Mouse (Mus musculus): ENCODE results near the gene Clasp1. TPM values are rescaled to one million over a fixed set of nuclear protein-coding genes. Genes with fewer than 3 reads are reported as not detected.

Gene Clasp1
- polyA plus RNA-seq, 1 experiment, result 55.3 TPM

DNA sequence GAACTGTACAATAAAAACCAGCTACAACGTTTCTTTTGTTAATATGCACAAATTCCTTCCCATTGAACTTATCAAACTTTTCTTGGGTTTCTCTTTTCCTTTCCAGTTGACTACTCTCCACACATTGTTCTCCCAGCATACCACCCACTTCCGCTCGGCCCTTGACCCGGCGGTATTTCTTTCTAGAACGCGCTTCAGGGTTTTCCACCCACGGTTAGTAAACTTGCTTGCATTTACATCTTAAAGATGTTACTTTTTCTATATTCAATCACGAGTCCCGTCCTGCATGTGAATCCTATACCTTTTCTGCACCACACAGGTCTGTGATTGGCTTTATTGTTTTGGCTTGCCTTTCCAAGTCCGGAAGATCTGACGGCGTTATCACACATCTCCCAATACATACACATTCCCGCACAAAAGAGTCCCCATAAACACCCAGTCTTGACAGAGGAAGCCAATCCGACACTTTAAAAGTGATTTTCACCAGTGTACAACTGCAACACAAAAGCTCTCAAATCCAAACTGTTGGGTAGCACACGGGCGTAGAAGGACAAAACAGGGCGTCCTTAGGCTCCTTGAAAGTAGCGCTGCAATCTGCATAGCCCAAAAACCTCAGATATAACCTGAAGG, 616 bp upstream of the Clasp1 start:
- Histone ChIP-seq H3K4me3 (ENCODE audit: insufficient read depth, low read length) (peak overlapping the region; percentile 48), H3K4me1 (ENCODE audit: control insufficient read depth, insufficient read depth, low read length) (peaks cover 5% of the 10 kb centered on the region; the same call in 1 of the 2 replicates), H3K27ac (ENCODE audit: insufficient read depth, low read length) (0 out of 2 replicates have a peak overlapping the region, but pooled peaks have one; percentile 22)
- TF ChIP-seq POLR2A (IDR thresholded peaks at IDR 0.05; ENCODE audit: extremely low read depth, insufficient read depth, low read length) (peak; percentile 24; the same call in 1 of the 2 replicates), CTCF (IDR thresholded peaks at IDR 0.05; ENCODE audit: extremely low read depth, insufficient read depth, low read length) (no peak)

DNA sequence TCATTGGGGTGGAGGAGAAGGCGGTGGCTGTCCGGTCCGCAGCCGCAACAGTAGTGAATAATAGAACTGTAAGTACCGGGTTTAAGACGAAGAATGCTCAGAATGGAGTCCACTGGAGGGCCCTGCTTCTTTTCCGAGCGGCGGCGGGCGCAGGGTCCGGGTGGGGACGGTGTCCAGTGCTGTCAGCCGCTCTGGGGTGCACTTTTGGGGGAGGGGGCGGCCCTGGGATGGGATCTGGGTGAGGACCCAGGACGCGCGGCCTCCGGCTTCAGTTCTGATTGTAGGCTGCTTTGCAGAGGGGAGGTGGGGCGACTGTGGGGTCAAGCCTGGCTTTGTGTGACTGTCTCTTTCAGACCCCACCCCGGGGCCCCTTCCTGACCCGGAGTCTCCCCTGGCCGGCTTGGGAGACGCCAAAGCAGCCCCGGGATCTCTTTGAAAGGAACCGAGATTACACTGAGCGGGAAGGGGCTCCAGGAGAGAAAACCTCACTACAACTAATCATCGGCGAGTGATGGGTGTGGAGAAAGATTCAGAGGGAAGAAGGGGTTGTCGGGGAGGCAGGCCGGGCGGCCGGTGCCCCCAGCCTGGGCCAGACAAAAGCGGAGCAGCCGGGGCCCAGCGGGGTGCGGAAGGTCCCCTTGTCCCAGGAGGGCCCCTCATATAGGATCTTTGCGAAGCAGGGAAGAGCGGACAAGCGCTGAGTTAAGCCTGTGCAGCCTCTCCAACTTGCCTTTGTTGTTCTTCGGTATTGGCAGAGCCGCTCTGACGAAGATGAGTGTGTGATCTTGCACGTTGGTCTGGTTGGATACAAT, 802 bp downstream of the Clasp1 start:
- H3K4me3 ChIP-seq (ENCODE audit: insufficient read depth, low read length), result peak overlapping the region; percentile 48
- TF ChIP-seq POLR2A (IDR thresholded peaks at IDR 0.05; ENCODE audit: extremely low read depth, insufficient read depth, low read length) (peak; percentile 37; the same call in 1 of the 2 replicates), CTCF (IDR thresholded peaks at IDR 0.05; ENCODE audit: extremely low read depth, insufficient read depth, low read length) (no peak)
- peaks cover 5% of the 10 kb centered on the region; the same call in 1 of the 2 replicates for H3K4me1 ChIP-seq (ENCODE audit: control insufficient read depth, insufficient read depth, low read length)
- peak overlapping the region; percentile 72 for H3K27ac ChIP-seq (ENCODE audit: insufficient read depth, low read length)

DNA sequence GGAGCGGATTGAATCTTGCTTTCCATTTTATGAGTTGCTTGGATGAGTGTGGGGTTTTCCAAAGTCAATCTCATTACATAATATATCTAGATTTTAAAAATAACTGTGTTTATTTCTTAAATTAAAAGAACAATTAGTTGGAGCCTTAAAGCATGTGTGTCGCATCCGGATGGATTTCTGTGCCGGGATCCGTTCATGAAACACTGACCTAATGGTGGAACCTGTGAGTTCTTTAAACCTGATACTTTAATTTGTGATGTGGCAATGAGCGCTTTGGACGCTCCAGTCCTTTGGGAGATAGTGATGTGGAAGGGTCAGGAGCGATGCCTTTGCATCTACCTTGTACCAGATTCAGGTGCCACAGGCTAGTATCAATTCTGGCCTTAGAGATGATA, 1.4 kb downstream of the Clasp1 start:
- Histone ChIP-seq H3K27ac (ENCODE audit: insufficient read depth, low read length) (no peak overlapping the region), H3K4me1 (ENCODE audit: control insufficient read depth, insufficient read depth, low read length) (peaks cover 5% of the 10 kb centered on the region; the same call in 1 of the 2 replicates), H3K4me3 (ENCODE audit: insufficient read depth, low read length) (peak overlapping the region; percentile 48)
- TF ChIP-seq CTCF (IDR thresholded peaks at IDR 0.05; ENCODE audit: extremely low read depth, insufficient read depth, low read length) (no peak), POLR2A (IDR thresholded peaks at IDR 0.05; ENCODE audit: extremely low read depth, insufficient read depth, low read length) (no peak)

DNA sequence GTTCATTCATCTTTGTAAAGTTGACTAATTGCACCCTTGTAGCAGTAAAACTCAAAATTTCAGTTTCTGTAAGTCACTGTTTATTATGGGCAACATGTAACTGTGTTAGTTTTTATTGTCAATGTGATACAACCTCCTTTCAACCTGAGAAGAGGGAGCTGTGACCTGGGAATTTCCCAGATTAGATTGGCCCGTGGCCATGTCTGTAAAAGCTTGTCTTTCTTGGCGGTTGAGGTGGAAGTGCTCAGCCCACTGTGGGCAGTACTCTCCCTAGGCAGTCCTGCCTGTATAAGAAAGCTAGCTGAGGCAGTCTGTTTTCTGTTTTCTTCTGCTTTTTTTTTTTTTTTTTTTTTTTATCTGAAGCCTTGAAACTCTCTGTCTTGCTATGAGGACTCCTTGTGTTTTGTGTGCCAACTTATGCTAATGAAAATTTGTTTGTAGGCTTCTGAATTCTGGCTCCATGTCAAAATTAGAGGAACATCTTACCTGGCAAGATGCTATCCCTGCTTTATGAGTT, 2.1 kb downstream of the Clasp1 start:
- H3K4me3 ChIP-seq (ENCODE audit: insufficient read depth, low read length), result peak overlapping the region; percentile 48; the same call in 1 of the 2 replicates
- TF ChIP-seq POLR2A (IDR thresholded peaks at IDR 0.05; ENCODE audit: extremely low read depth, insufficient read depth, low read length) (no peak), CTCF (IDR thresholded peaks at IDR 0.05; ENCODE audit: extremely low read depth, insufficient read depth, low read length) (no peak)
- H3K27ac ChIP-seq (ENCODE audit: insufficient read depth, low read length), result no peak overlapping the region
- peaks cover 5% of the 10 kb centered on the region; the same call in 1 of the 2 replicates for H3K4me1 ChIP-seq (ENCODE audit: control insufficient read depth, insufficient read depth, low read length)

DNA sequence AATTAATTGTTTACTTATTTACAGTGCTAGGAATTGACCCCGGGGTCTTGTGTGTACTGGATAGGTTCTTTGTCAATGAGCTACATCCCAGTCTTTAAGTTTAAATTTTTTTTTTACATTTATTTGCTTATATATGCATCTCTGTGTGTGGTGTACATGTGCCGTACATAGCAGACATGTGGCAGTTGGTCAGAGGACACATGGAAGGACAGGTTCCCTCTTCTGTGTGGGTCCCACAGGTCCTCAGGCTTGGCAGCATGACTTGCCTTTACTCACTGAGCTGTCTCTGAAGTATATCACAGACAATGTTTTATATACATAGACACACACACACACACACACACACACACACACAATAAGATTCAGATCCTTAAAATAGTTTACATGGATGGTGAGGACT, 3.4 kb downstream of the Clasp1 start:
- TF ChIP-seq CTCF (IDR thresholded peaks at IDR 0.05; ENCODE audit: extremely low read depth, insufficient read depth, low read length), result no peak
- TF ChIP-seq POLR2A (IDR thresholded peaks at IDR 0.05; ENCODE audit: extremely low read depth, insufficient read depth, low read length), result no peak
- Histone ChIP-seq H3K27ac (ENCODE audit: insufficient read depth, low read length) (no peak overlapping the region), H3K4me3 (ENCODE audit: insufficient read depth, low read length) (no peak overlapping the region), H3K4me1 (ENCODE audit: control insufficient read depth, insufficient read depth, low read length) (peaks cover 5% of the 10 kb centered on the region; the same call in 1 of the 2 replicates)

DNA sequence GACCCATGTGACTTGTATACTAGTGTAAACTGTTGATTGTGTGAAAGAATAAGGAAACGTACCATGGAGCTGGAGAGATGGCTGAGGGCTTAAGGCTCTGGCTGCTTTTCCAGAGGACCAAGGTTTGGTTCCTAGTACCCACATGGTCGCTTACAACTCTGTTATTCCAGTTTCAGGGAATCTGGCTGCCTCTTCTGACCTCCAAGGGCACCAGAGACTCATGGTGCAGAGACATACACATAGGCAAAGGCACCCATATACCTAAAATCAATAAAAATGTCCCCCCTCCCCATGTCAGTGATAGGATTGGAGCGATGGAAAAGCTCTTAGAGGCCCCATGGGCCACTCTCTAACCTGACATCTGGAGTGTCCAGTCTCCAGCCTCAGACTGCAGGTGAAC, 5.1 kb downstream of the Clasp1 start:
- TF ChIP-seq CTCF (IDR thresholded peaks at IDR 0.05; ENCODE audit: extremely low read depth, insufficient read depth, low read length) (no peak), POLR2A (IDR thresholded peaks at IDR 0.05; ENCODE audit: extremely low read depth, insufficient read depth, low read length) (no peak)
- Histone ChIP-seq H3K27ac (ENCODE audit: insufficient read depth, low read length) (no peak overlapping the region), H3K4me1 (ENCODE audit: control insufficient read depth, insufficient read depth, low read length) (peaks cover 2% of the 10 kb centered on the region; the same call in 1 of the 2 replicates), H3K4me3 (ENCODE audit: insufficient read depth, low read length) (no peak overlapping the region)

DNA sequence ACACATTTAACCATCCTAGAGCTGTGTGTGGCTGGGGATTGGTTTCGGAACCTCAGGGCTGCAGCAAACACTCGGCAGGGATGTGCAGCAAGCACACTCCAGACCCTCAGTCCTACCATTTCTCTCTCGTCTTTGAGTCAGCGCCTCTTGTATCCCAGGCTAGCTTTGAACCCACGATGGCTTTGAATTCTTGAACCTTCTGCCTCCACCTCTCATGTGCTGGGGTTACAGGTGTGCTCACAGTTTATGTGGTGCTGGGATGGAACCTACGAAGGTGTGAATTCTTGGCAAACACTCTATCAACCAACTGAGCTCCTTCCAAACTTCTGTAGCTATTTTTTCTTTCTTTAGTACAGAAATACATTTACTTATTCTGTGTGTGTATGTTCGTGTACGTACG, 9.0 kb downstream of the Clasp1 start:
- Histone ChIP-seq H3K4me3 (ENCODE audit: insufficient read depth, low read length) (no peak overlapping the region), H3K27ac (ENCODE audit: insufficient read depth, low read length) (no peak overlapping the region)
- TF ChIP-seq CTCF (IDR thresholded peaks at IDR 0.05; ENCODE audit: extremely low read depth, insufficient read depth, low read length) (no peak), POLR2A (IDR thresholded peaks at IDR 0.05; ENCODE audit: extremely low read depth, insufficient read depth, low read length) (no peak)

DNA sequence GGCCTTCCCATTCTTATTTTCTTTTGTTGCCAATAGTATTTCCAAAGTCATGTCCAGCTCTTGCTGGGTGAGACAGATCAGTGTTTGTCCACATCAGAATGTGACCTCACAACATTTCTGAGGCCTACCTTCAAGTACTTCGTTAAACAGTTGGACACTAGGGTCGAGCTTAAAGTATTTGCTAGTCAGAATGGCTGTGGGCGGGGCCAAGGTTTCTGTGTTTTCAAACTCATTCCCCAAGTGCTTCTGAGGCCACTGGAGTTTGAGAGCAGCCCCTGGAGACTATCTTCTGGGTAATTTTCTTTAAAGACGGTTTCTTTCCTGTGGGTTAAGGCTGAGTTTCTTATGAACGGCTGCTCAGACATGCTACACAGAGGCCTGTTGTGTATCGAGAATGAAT, 9.7 kb downstream of the Clasp1 start:
- TF ChIP-seq POLR2A (IDR thresholded peaks at IDR 0.05; ENCODE audit: extremely low read depth, insufficient read depth, low read length), result no peak
- TF ChIP-seq CTCF (IDR thresholded peaks at IDR 0.05; ENCODE audit: extremely low read depth, insufficient read depth, low read length), result no peak
- H3K4me3 ChIP-seq (ENCODE audit: insufficient read depth, low read length), result no peak overlapping the region
- no peaks in the 10 kb centered on the region for H3K4me1 ChIP-seq (ENCODE audit: control insufficient read depth, insufficient read depth, low read length)
- H3K27ac ChIP-seq (ENCODE audit: insufficient read depth, low read length), result no peak overlapping the region

More for the DNA sequence above, 9.0 kb downstream of the Clasp1 start:
- no peaks in the 10 kb centered on the region for H3K4me1 ChIP-seq (ENCODE audit: control insufficient read depth, insufficient read depth, low read length)

DNA sequence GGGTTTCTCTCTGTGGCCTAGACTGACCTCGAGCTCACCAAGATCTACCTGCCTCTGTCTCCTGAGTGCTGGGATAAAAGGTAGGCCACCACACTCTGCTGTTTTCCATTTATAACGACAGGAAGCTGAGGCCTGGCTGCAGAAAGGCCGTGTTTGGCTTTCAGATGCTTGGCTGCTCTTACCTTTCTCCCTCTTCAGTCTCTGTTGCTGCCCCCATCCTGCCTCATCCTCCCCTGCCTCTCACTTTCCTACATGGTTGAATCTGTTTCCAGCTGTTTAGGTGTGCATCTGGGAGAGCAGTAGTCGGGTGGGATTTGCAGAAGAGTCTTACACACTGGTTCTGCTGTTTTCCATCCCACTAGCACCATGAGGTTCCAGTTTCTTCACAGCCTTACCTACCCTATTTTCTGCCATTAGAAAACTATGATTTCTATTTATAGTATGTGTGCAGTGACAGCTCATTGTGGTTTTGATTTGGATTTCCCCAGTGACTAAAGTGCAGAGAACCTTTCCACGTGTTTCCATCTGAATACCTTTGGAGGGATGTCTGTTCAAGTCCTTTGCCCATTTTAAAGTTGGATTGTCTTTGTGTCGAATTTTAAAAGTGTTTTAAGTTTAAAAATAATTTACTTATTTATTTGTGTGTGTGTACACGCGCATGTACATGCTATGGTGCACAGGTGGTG, 10.9 kb downstream of the Clasp1 start:
- TF ChIP-seq POLR2A (IDR thresholded peaks at IDR 0.05; ENCODE audit: extremely low read depth, insufficient read depth, low read length) (no peak), CTCF (IDR thresholded peaks at IDR 0.05; ENCODE audit: extremely low read depth, insufficient read depth, low read length) (no peak)
- Histone ChIP-seq H3K27ac (ENCODE audit: insufficient read depth, low read length) (no peak overlapping the region), H3K4me3 (ENCODE audit: insufficient read depth, low read length) (no peak overlapping the region), H3K4me1 (ENCODE audit: control insufficient read depth, insufficient read depth, low read length) (no peaks in the 10 kb centered on the region)

Measured in cortical plate, adult 2 months (tissue).